Mouse (Mus musculus): Measurements from ENCODE around the gene Kcnip1.

Gene Kcnip1

DNA sequence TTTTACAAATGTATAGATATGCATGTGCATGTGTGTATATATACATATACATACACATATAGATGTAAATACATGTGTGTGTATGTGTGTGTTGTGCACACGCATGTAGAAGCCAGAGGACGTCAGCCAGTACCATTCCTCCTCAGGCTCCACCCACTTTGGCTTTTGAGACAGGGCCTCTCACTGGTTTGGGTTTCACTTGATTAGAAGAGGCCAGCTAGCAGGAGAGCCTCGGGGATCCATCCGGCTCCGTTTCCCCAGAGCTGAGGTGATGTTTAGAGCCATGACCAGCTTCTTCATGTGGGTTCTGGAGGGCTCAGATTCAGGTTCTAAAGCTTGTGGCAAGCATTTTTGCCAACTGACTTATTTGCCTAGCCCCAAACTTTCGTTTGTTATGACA lies 89.5 kb downstream of the Kcnip1 start:
- no peak for DNase-seq (ENCODE audit: low spot score in 2 of 2)

DNA sequence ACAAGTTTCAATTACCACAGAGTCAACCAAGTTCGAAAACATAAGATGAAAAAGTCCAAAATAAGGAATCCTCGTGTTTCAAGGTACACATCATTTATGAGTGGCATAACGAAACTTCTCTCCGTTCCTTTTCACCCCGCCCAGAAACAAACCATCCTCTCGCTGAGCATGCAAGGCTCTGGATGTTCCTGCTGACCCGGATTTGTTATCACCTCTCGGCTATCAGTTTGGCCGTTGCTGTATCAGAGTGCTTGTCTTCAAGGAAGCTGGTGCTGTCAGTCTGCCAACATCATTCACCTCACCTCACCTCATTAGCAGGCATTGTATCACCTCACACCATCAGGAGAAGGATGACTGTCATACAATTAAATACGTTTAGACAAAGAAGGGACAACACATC lies 90.6 kb downstream of the Kcnip1 start:
- no peak for DNase-seq (ENCODE audit: low spot score in 2 of 2)

DNA sequence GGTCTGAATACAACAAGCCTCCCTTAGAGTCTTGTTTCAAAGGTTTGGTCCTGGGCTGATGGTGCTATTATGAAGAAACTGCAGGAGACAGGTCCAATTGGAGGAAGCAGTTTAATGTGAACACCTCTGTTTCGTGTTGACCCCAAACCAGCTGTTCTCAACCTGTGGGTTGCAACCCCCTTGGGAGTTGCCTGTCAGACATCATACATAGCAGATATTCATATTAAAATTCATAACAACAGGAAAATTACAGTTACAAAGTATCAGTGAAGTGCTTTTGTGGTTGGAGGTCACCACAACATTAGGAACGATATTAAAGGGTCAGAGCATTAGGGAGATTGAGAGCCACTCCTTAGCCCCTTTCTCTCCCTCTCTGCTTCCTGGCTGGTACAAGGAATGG lies 91.2 kb downstream of the Kcnip1 start:
- no peak for DNase-seq (ENCODE audit: low spot score in 2 of 2)

DNA sequence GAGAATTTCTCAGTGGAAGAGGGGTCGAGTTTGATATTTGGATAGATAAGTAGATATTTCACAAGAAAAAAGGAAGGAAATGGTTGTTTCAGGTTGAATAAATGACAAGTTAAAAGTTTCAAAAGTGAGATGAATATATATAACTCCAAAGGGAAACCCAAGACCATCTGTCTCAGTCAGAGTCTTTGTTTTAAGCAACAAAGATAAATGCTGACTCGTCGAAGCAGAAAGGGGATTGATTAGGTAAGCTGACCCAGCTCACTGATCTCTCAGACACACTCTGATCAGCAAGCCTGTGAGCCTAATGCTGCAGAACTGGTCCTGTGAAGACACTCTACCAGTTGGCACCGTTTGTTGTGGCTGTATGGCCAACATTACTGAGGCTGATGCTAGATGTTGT lies 101.9 kb downstream of the Kcnip1 start:
- DNase-seq (ENCODE audit: low spot score in 2 of 2): no peak

DNA sequence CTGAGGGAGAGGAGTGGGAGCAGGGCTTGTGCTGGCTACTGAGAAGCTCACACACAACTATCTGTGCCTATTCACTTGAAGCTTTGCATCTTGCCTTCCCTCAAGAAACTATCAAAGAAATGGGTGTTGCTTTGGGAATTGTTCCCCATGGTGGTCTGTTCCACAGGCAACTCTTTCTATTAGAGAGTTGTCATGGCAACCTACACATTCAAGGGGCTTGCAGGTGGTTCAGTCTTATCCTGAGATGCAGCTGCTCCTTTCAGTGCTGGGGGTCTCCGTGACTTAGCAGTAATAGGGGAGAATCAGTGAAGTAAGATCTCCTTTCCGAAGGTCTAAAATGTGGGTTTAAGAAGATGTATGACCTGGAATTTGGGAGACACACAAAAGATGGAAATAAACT lies 102.6 kb downstream of the Kcnip1 start:
- DNase-seq (ENCODE audit: low spot score in 2 of 2): no peak

DNA sequence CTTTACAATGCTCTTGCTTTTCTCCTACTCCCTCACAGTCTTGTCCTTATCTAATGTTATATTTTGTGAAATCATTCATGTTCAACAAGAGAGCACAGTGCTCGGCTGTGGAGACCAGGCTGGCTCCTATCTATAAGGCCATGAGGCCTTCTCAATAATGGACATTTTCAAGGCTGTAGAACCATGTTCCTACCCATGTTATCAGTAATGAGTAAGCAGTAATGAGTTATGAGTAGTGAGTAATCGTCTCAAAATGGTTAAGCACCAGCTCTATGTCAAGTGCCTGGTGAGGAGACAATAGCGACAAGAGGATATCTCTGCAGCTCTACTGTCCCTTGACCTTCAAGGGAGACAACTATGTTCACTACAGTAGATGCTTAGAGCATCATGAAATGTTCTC lies 105.3 kb downstream of the Kcnip1 start:
- DNase-seq (ENCODE audit: low spot score in 2 of 2): no peak

DNA sequence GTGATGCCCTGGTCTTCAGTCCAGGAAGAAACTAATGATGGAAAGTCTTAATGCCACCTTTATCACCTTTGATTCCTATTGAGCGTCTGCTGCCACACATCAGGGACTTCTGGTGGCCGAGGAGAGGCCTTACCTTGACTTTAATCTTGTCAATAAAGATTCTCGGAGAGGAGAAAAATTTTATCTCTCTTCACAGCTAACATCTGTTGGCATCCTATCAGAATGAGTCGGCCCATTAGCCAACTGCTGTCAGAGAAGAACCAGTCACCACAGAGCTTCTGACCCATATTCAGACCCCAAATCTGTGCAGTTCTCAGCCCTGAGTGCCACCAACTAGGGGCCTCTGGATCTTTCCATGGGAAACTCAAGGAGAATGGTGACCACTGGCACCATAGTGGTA lies 107.0 kb downstream of the Kcnip1 start:
- no peak for DNase-seq (ENCODE audit: low spot score in 2 of 2)

DNA sequence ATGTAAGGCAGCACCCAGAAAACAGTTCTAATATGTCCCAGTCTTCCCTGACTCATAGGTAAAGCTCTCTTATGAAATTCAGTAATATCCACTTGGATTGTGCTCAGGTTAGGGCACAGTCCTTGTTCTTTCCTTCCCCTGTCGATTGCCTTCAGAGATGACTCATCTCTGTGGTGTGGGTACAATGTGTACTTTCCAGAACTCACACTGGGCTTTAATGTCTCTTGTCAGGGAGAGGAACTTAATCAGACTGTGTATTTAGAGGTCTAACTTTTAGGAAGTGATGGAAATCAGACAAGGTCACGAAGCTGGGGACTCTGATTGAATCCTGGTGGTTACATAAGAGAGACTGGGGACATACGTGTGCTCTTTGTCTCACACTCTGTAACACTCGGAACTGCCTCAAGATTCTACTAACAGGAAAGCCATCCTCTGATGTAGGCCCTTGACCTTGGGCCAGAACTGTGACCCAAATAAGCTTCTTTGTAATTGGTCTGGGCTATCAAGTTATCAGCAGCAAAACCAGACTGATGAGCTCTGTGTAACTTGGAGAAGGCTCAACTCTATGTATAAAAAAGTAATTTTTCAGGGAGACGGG lies 110.1 kb downstream of the Kcnip1 start:
- DNase-seq (ENCODE audit: low spot score in 2 of 2): no peak

DNA sequence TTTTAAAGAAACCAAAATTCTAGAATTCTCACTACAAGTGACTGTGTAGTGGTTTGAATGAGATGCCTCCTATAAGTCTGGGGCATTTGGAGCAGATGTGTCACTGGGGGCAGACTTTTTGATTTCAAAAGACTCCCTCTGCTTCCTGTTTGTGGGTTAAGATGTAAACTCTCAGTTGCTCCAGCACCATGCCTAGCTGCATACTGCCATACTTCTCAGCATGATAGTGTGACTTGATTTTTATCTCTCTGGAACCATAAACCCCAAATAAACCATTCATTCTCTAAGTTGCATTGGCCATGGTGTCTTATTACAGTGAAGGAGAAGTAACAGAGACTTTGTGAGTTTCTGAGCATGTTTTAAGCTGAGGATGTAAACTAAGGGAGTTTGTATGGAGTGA lies 118.0 kb downstream of the Kcnip1 start:
- DNase-seq (ENCODE audit: low spot score in 2 of 2): no peak

DNA sequence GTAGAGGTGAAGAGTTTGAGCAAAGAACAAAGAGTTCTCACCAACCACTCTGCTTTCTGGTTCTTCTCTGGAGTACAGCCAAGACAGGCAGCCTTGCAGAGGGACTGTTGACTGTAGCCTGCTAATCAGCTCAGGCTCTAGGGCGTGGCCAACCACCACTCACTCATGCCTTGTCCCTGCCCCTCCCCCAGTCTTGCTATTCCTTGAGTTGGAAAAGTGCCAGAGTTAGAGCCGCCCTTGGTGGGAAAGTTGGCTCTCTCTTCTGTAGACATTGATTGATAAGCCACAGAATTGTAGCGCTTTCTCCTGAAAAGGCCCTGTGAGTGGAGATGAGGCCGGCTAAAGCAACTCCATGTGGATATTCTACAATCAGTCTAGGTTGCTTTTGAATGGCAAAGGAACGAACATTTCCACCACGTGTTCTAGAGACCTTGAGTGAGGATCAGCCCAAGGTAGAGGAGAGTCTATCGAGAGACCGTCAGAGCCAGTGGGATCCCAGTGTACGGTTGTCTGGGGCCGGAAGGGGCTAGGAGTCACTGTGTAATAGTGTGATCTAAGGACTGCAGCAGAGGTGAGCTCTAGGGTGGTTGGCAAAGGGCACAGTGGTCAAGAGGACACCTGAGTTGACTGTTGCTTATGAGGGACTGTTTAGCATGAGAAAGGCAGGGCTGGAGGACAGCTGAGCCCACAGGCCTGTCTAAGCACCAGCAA lies 119.7 kb downstream of the Kcnip1 start:
- no peak for DNase-seq (ENCODE audit: low spot score in 2 of 2)

DNA sequence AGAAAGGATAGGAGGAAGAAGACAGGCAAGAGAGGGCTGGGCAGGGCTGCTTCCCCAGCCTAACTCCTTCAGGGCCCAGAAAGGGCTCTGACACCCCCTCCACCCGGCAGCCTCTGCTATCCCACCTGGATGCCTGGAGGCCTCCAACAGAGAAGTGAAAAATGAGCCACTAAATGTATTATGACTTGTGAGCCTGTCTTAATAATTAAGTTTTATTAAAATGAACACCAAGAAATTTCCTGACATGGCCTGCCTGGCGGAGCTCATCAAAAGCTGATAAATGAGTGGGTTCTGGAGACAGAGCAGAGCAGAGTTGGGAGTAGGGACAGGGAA lies 120.3 kb downstream of the Kcnip1 start:
- no peak for DNase-seq (ENCODE audit: low spot score in 2 of 2)

DNA sequence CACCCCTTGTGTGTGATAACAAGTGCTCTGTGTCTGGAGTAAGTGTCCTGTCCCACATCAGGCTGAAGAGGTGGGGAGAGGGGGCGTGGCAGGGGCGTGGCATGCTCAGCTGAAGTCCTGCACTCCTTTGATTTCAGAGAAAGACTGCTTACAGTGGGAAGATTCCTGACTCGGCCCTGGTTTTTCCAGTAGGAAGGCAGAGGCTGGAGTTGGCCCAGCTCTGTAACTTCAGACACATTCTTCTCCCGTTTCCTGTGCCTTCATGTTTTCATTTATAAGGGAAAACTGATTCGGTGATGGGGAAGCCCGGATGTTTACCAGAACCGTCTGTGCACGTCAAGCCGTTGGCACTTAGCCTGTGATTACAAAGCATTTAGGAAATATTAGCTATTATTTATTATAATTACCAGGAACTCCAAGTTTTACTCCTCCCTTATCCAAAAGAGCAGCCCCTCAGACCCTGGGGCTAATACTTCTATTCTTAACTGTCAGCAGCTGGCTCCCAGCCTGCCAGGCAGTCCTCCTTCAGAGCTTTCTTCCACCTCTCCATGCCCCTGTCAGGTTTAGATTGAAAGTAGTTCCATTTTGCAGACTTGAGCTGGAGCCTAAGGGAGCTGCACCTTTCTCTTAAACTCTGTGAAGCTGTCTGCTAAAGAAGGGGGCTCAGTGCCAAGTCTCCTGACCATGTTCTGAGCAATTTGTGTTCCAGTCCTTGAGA lies 120.8 kb downstream of the Kcnip1 start:
- no peak for DNase-seq (ENCODE audit: low spot score in 2 of 2)

DNA sequence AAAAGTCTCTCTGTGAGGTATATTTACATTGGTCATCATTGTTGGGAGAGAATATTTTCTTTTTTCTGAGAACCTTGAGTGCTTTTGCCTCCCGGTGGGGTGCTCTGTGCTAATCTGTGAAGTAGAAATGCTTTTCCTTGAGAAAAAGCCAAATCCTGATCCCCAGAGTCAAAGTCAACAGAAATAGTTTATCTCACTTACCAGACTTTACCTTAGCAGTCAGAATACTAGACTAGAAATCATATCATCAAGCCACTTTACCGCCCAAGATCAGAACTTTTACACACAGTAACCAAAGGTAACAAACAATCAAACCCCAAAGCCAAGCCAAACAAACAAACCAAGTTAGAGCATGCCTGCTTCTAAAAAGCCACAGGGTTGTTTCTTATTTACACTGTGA lies 122.7 kb downstream of the Kcnip1 start:
- DNase-seq (ENCODE audit: low spot score in 2 of 2): no peak

DNA sequence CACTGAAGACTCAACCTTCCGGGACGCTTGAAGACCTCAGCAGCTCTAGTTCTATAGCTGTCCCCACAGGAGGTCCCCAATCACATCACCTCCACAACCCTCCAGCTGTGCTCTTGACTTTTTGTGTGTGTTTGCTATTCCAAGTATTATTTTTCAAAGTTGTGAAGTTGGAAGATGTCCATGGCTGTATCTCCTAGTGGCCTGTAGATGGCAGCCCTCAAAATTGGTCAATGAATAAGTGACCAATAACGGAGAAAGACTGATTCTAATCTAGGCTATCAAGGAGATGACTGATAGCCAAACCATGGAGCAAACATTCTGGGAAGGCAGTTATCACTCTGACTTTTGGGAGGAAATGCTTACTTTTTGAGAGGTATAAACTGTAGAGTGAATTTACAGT lies 123.4 kb downstream of the Kcnip1 start:
- DNase-seq (ENCODE audit: low spot score in 2 of 2): no peak

DNA sequence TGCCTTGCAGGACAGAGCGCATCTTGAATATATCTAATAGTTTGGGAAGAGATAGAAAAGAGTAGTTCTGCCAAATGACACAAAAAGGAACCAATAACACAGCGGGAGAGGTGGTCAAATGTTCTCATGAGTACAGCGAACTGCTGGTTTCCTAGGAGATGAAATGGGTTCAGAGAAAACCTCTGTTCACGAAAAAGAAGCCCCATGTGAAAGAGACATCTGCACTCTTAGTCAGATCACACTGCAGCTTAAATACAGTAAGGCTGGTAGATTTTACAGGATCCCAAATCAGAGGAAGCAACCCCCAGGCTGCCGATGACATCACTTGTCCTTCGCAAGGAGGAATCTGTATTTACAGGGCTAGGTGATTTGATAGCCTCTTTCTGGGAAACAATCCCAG lies 126.2 kb downstream of the Kcnip1 start:
- DNase-seq (ENCODE audit: low spot score in 2 of 2): no peak

DNA sequence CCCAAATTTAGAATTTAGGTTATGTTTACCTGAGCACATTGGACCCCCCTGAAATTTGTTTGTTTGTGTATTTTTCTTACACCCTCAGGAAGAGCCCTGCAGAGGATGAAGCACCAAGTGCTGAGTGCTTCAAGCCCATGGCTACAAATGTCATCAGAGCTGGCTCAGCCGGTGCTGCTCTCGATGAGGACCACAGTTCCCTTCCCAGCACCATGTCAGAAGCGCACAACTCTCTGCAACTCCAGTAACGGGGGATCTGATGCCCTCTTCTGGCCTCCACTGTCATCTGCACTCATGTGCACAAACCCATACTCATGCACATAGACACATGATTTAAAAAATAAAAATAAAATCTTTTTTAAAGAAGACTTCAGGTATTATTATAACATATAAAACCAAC lies 128.7 kb downstream of the Kcnip1 start:
- DNase-seq (ENCODE audit: low spot score in 2 of 2): no peak

DNA sequence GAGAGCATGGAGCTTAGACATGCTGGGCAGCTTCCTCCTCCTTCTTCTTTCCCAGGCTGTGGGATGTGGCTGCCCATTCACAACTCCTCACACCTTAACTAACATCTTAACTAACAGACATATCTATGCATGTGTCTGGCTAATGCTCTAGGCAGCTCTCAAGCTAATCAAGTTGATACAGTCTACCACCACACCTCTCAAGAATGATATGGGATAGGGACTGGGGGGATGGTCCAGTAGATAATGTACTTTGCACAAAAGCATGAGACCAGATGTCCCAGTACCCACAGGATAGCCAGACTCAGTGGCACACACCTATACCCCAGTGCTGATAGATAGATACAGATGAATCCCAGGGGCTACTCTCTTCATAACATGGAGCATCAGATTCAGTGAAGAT lies 131.1 kb downstream of the Kcnip1 start:
- DNase-seq (ENCODE audit: low spot score in 2 of 2): no peak

DNA sequence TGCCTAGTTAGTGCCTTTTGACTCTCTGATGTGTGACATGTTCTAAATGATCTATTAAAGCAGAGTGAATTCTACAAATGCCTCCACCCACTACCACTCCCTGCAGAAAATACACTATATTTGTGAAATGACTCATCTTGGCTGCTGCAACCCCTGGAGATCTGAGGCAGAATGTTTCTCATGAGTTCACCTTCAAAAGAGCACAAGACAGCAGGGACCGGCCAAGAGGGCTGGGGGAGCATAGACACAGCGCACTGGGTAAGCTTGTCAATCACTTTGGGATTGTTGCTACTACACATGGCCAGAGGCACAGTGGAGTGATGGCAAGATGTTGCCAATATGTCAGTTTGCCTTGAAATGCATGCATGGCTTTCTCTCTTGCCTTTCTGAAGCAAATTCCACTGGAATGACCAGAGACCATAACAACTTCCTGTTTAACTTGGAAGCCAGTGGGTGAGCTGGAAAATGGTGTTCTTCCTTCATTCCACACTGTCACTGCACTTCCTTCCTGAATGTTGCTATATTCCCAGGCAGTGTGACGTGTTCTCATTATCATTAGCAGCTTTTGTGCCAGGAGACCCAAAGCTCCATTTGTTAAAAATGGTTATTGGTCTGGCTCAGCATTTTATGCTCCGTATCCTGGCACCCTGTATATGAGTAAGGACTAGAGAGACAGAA lies 131.9 kb downstream of the Kcnip1 start:
- no peak for DNase-seq (ENCODE audit: low spot score in 2 of 2)

DNA sequence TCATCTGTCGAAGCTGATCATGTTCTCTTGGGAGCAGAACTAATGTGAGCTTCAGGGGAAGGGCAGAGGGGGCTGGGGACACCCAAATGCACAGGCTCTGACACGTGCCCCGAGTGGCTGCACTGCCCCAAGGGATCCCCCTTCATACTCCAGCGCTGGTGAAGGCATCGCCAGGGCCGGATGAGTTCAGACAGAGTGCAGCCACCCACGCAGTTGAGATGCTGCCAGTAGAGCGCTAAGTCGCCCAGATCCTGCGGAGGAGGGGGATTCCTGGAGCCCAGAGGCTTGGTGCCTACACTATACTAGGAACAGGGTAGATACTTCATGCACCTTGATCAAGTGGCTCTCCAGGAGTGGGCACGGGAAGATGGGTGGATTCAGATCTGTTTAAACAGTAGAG lies 143.3 kb downstream of the Kcnip1 start:
- peak; percentile 60 to 69 for DNase-seq (ENCODE audit: low spot score in 2 of 2)

DNA sequence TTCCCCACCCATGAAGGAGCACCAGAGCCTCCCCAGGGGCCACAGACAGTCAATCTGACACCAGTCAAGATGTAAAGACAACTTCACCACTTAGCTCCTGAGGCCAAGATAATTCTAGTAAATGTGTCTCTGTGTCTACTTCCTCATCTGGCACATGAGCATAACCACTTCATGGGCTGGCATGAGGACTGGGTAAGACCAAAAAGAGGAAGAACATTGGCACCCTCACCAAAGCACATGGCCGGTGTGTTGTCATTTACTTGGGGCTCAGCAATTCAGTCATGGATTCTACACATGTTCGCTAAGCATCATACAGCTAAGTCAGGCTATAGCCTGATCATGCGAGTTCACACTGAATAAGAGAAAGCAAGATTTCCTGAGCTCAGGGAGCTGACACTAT lies 144.3 kb downstream of the Kcnip1 start:
- no peak for DNase-seq (ENCODE audit: low spot score in 2 of 2)

DNA sequence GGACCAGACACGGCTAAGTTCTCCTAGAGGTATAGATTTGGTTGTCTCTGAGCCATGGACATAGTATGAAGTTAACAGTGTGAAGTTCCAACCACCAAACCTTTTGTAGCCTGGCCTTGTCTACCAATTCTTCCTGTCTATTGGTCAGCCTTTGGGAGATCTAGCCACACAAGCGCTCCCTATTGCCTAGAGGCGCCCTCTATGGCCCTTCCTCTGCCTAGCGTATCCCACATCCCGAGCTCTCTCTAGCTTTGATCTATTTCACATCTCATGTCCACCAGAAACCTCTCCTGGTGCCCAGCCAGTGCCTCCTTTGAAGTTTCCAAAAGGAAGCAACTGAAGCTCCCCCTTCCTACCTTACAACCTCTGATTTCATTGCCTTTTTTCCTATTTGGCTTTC lies 147.0 kb downstream of the Kcnip1 start:
- DNase-seq (ENCODE audit: low spot score in 2 of 2): no peak

DNA sequence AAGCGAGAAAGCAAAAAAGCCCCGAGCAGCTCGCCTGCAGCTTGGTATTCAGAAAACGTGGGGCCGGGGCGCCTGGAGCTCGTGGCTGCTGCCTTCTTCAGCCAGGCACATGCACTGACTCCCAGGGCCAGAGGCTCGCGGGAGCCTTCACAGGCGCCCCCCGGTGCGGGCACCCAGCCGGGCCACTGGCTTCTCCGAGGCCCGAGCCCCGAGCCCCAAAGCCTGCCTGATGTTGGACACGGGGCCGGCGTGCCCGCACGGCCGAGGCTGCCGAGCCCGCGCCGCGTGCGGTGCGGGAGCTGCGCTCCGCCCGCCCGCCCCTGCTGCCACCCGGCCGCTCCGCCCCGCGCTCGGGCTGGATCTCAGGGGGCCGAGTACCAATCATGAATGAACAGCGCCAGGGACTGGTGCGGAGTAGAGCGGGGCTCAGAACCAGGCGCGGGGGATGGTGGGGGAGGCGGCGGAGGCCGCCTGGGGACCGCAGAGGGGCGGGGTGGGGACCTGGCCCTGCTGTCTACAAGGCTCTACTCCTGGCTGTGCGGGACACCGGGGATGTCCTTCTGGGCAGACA lies 149.6 kb downstream of the Kcnip1 start:
- DNase-seq (ENCODE audit: low spot score in 2 of 2): peak in 1 of 2 experiments; percentile 59

DNA sequence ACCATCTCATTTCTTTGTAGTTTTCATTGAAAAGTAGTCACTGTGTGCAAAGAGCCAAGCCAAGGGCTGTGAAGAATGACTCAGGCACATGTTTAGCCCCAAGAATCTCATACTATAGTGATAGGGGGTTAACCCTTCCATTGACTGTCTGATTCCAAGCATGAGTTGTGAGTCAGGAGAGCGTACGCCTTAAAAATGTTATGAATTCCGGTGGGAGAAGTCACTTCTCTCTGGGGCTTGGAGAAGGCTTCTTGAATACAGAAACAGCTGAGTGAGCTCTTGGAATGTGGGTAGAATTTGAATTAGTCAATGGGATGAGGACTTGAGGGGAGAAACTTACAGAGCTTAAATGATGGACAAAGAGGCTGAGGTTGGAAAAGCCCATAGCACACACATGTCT lies 153.9 kb downstream of the Kcnip1 start:
- DNase-seq (ENCODE audit: low spot score in 2 of 2): no peak

Measured in right cerebral cortex, postnatal 10 days (tissue).